Mouse (Mus musculus) heart, postnatal 4 days (tissue): ENCODE measurements around the gene Lrtm2. TPM values are rescaled to one million over a fixed set of nuclear protein-coding genes. Genes with fewer than 3 reads are reported as not detected.

Experiments
- DNase-seq: peaks from one replicate; pipeline ENCODE4 v3.0.0; 2021
- total RNA-seq, 2 experiments: library from RNA; stranded (reverse); gene quantifications; 2 replicates each; pipeline ENCODE4 v1.2.3; 2021

Lrtm2 gene
- total RNA-seq, 2 experiments from 2014 or later, result 0.09 to 0.79 TPM

- no peak for DNase-seq
These were observed 3.3 kb upstream of the Lrtm2 start for GRCm38 (mm10) chr6:119333831-119334230.

- no peak for DNase-seq
These were observed 2.6 kb upstream of the Lrtm2 start for GRCm38 (mm10) chr6:119333202-119333601.

GRCm38 (mm10) chr6:119332111-119332510 is 1.5 kb upstream of the Lrtm2 start:
- DNase-seq, result no peak

DNA sequence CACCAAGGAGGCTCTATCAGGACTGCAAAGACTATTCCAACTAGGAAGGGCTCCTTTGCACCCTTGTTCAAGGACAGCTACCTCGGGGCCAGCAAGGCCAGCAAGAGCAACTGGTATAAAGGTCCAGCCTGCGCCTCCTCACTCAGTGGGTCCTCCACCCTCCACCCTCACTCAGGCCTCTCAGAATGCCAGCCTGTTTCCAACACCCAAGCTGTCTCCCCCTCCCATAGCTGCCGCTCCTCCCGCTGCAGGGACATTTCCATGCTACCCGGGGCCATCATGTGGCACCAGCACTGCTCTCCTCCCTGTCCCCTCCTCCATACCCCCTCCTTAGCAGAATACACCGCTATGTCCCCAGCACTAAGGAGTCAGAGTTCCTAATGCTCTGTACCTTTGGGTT is 630 bp downstream of the Lrtm2 start:
- DNase-seq, result no peak

DNA sequence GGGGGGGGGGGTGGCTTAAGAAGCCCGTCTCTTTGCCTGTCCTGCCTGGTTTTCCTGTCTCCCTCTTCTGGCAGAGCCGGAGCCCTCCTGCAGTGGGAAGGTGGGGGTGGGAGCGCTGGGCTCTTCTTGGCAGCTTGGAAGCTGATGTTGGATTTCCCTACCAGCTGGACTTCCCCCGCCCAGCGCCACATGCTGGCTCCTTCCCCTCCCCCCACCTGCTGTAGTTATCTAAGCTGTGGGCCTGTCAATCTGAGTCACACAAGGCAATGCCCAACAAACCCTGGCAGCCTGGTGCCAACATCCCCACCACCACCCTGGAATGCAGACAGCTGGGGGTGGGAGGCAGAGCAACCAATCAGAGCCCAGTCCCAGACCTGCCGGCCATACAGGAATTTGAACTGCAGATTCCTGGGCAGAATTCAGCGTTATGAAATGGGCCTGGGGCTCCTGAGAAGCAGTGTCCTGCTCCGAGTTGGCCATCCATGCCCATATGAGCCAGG is 1.3 kb downstream of the Lrtm2 start:
- peak; percentile 77 for DNase-seq

GRCm38 (mm10) chr6:119328521-119329115 is 1.9 kb downstream of the Lrtm2 start:
- no peak for DNase-seq

GRCm38 (mm10) chr6:119326541-119326940 is 4.0 kb downstream of the Lrtm2 start:
- DNase-seq, result no peak

DNA sequence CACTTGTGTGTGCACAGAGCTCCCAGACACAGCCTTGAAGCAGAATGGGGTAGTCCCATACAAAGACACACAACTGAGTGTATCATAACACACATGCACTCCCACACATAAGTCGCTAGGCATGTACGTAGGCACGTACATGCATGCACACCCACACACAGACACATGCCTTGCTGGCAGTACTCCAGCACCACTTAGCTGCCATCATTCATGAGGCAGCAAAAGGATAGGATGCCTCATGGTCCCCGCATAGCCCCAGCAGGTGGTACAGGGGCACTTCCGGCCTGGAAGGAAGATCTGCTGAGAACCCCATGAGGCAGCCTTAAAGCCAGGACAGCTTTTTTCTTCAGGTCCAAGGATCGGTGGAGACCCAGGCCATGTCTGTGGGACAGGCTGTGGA is 4.6 kb downstream of the Lrtm2 start:
- DNase-seq, result no peak

- no peak for DNase-seq
These were observed 5.8 kb downstream of the Lrtm2 start for GRCm38 (mm10) chr6:119324776-119325175.

DNA sequence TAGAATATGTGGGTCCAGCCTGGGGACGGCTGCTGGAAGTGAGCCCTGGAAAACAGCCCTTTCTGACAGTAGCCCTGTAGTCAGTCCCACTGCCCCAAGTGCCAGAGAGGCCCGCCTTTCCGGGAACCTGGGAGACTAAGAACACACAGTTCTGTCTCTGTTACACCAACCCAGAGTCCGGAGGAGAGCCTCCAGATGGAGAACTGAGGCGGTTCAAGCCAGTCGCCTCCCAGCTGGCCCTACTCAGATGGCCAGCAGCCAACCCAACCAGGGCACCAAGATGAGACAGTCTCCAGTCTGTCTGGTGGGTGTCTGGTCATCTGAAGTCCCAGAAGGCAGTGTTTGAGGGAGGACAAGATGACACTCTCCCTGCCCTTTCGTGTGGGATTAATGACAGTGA is 8.8 kb downstream of the Lrtm2 start:
- no peak for DNase-seq

GRCm38 (mm10) chr6:119320481-119320880 is 10.1 kb downstream of the Lrtm2 start:
- DNase-seq, result peak; percentile 73

- DNase-seq, result no peak
These were observed 11.2 kb downstream of the Lrtm2 start for GRCm38 (mm10) chr6:119319358-119319757.

DNA sequence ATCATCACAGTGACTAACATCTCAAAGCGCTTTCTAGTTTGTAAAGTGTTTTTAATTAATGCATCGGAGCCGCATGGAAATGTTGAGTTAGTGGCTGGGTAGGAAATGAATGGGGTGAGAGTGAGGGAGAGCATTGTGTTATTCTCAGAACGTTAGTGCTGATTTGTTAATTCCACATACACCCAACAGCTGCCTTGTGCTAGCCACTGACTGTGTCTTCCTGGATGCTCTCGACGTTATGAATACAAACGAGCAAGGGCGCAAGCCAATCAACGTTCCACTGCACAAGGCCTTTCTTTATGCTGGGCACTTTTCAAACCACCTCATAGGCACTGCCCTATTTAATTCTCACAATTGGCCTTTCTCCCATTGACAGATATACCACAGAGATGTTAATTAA is 11.8 kb downstream of the Lrtm2 start:
- no peak for DNase-seq

DNA sequence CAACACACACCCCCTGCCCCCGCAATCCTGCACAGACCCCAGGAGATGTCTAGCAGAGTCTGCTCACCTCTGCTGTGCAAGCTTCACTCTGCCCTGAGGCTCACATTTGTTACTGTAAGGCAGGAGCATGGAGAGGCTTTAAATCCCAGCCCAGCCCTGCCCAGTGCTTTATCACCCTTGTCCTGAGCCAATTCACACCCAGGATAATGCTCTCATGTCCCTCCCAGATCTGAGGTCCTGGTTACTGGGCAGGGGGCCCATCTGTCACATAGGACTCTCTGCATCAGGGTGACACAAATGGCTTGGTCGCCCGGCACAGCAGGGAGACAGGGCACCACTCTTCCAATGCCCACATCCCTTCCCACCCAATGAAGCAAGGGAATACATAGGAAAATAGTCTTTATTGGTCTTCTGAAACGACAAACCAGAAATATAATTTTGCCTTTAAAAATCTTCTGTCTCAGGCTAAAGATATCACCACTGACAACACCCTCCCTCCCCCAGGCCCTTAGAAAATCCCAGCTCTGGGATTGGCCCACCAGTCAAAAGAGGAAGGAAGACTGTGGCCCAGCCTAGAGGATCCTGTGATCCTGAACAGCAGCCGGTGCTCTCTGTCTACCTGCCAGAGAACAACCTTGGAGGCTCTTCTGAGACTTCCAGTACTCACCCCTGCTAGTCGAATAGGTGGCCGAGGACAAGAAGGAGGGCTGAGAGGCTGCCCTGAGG is 15.7 kb downstream of the Lrtm2 start:
- DNase-seq, result no peak

GRCm38 (mm10) chr6:119313588-119314375 is 16.8 kb downstream of the Lrtm2 start:
- no peak for DNase-seq

DNA sequence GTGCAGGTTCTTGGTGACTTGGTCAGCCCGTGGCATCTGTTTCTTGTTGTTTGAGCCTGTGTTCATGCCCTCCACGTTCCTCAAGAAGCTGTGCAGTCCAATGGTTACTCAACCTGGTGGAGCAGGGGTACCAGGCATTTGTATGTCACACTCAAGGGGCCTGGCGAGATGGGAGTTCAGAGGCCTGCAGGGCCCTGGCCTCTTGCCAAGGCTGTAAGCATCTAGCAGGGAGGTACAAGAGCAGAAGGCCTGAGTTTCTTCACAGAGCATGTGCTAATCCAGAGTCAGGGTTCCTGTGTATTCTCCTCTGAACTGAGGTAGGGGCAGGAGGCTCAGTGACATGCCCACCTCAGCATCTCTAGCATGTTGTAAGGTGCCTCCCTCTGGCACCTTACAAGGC is 17.5 kb downstream of the Lrtm2 start:
- DNase-seq, result no peak

DNA sequence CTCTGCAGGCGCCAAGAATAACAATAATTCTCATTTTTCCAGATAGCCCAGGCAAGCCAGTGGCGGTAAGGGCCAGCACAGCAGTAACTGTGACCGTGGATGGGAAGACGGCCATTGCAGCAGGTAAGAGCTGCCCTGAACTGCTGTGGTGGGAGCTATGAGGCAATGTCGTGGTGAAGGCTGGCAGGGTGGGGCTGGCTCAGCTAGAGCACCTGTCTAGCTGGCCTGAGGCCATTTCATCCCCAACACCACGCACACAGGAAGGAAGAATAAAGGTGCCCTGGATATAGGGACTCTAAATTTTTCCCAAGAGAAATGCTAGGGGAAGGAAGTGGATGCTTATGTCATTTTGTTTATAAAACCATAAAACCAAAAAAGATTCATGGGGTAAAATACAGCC is 18.2 kb downstream of the Lrtm2 start:
- no peak for DNase-seq

GRCm38 (mm10) chr6:119310176-119310575 is 20.4 kb downstream of the Lrtm2 start:
- no peak for DNase-seq

DNA sequence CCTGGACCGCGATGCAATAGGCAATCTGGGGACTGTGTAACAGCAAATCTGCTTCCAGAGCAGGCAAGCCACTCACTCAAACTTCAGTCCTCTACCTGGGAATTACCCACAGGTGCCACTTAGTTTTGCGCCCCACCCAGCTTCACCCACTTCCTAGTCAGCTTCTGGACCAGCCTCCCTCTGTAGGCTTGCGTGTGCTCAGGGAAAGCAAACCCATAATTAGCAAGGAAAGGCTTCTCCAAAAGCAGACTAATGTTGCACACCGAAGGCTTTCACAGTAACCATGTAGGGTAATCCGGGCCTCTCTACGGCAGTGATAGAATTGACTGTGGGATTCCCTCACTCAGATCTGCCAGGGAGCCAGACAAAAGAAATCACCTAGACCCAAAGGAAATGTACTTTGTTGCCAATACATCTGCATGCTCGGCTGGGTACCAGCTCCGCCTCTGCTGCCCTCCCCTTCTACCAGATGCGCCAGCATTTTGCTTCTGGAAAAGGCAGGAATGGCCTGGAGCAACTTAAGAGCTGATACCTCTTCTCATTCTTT is 22.6 kb downstream of the Lrtm2 start:
- DNase-seq, result no peak

DNA sequence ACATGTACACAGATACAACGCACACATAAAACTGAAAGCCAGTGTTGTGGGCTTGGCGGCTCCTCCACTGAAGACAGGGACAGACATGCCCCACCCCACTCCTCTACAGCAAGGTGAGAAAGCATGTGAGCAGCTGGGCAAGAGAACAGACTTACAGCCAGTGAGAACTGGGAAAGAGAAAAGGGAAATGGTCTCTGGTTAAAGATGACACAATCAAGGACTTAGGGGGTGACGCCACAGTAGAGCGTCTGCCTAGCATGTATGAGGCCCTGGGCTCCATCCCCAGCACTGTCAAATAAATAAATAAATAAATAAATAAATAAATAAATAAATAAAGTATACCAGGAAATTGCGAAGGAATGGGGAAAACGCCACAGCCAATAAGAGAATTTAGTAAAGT is 27.2 kb downstream of the Lrtm2 start:
- DNase-seq, result no peak

GRCm38 (mm10) chr6:119301310-119301709 is 29.3 kb downstream of the Lrtm2 start:
- DNase-seq, result no peak

GRCm38 (mm10) chr6:119280761-119281160 is 49.8 kb downstream of the Lrtm2 start:
- DNase-seq, result no peak

DNA sequence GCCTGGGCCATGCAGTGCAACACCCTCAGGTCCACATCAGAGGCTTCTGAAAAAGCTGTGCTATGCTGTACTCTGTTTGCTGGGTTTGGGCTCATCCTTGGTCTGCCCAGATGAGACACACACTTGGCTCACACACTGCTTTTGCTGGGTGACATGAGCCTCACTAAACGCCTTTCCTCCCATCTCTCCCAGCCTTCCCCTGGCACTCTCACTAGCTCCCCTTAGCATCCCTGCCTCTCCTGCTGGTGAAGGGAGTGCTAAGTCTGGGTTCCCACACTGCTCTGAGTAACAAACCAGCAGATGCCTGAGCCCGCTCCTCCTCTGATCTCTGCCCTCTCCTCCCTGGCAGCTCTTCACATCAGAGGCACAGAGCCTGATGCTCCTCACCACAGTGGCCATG is 53.9 kb downstream of the Lrtm2 start:
- no peak for DNase-seq
